Mouse (Mus musculus) intestine, embryonic 14.5 days (tissue): ENCODE results near the gene Smarcd3. TPM values are rescaled to one million over a fixed set of nuclear protein-coding genes. Genes with fewer than 3 reads are reported as not detected.

Experiments used
- ATAC-seq: fragments of 200-750 bp; cut with Nextera tagmentation; replicated peaks from 2 replicates; pipeline ENCODE4 v1.8.0; 2017; ENCODE audit warnings: low read depth, moderate number of reproducible peaks, moderate TSS enrichment, moderate library complexity; ENCODE audit not compliant: low FRiP score, low TSS enrichment
- DNase-seq: peaks from one replicate; pipeline ENCODE4 v3.0.0-alpha.2; 2018; ENCODE audit warnings: low spot score
- H3K27ac ChIP-seq: fragments of 300-500 bp; sonication (generic); 2 replicates; pipeline ENCODE4 v1.5.1; 2014; ENCODE audit warnings: low read depth, mild to moderate bottlenecking, control low read depth
- H3K27me3 ChIP-seq: fragments of 300-500 bp; sonication (generic); replicated peaks from 2 replicates; pipeline ENCODE4 v1.6.1; 2014; ENCODE audit warnings: low read length, control low read depth; ENCODE audit not compliant: control insufficient read depth, insufficient read depth
- H3K36me3 ChIP-seq: fragments of 300-500 bp; sonication (generic); 2 replicates; pipeline ENCODE4 v1.6.1; 2014; ENCODE audit warnings: low read length, control low read depth; ENCODE audit not compliant: control insufficient read depth, insufficient read depth
- H3K4me1 ChIP-seq: fragments of 300-500 bp; sonication (generic); replicated peaks from 2 replicates; pipeline ENCODE4 v1.6.1; 2014; ENCODE audit warnings: low read length, control low read depth, mixed read lengths; ENCODE audit not compliant: control insufficient read depth, insufficient read depth
- H3K4me2 ChIP-seq: fragments of 300-500 bp; sonication (generic); 2 replicates; pipeline ENCODE4 v1.6.1; 2014; ENCODE audit warnings: low read length
- H3K4me3 ChIP-seq: fragments of 300-500 bp; sonication (generic); 2 replicates; pipeline ENCODE4 v1.5.1; 2014; ENCODE audit warnings: low read depth, low read length, control low read depth, mixed read lengths
- H3K9ac ChIP-seq: fragments of 300-500 bp; sonication (generic); 2 replicates; pipeline ENCODE4 v1.6.1; 2014; ENCODE audit warnings: mild to moderate bottlenecking, low read length
- H3K9me3 ChIP-seq: fragments of 300-500 bp; sonication (generic); 2 replicates; pipeline ENCODE4 v1.6.1; 2016; ENCODE audit warnings: low read length, control low read depth; ENCODE audit not compliant: control insufficient read depth
- WGBS: fragments of 180-500 bp; shearing (Covaris S2); extraction: QIAGEN DNeasy Blood & Tissue Kit; methylation state at CpG from one replicate; pipeline ENCODE4 v1.1.7; 2014; 5-methylcytosine and 5-hydroxymethylcytosine counted together
- polyA plus RNA-seq: library from polyadenylated mRNA; unstranded; fragments of >200 nt; fragmentation: Nextera tagmentation; extraction: Ambion mirVana; gene quantifications from 2 replicates; pipeline ENCODE4 v1.2.1, GENCODE M21; 2014

The Smarcd3 gene
- 26.2 and 27.5 TPM in 2 replicates for polyA plus RNA-seq

DNA sequence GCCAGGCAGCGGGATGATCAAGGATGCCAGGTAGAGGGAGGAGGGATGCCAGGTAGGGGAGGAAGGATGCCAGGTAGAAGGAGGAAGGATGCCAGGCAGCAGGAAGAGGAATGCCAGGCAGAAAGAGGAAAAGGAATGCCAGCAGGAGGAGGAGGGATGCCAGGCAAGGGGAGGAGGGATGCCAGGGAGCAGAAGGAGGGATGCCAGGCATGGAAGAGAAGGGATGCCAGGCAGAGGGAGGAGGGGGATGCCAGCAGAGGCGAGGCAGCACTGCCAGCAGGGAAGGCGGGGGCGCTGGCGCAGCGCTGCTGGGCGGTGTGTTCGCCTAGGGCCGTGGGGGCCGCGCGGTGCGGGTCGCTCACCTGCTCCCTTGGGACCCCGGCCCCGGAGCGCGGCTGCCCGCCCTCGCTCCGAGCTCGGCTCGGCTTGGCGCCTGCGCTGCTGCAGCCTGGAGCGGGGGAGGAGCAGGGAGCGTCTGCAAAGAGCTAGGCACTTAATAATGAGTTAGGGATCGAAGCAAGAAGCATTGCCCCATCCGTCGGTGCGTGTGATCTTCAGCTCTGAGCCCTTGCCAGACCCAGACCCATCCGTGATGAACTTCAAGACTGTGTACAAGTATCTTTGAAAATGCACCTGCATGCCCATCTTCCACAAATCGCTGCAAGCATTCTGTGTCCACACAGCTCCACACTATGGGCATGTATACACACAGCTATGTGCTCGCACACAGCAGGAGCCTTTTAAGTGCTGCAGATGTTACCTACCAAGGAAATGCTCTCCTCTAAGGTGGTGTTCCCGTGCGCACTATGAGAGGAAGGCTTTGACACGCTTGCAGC, at the start of gene Smarcd3:
Smarcd3 (minus strand) TSS at position 426 of the 836 bp plus-strand sequence.
- peak; percentile 65 for DNase-seq
- H3K9ac ChIP-seq: peak within 1 kb of the TSS; percentile 29
- H3K4me3 ChIP-seq: peak within 1 kb of the TSS; percentile 43
- peak; percentile 72 for ATAC-seq
- WGBS: 2% methylated on average over 37 of the region's 37 CpGs
- no peaks in the 10 kb centered on the region; the same call in 1 of the 2 replicates for H3K4me1 ChIP-seq
- peak within 1 kb of the TSS; percentile 55 for H3K4me2 ChIP-seq
- no peaks in the 10 kb centered on the region for H3K36me3 ChIP-seq
- H3K9me3 ChIP-seq: no peaks in the 10 kb centered on the region
- H3K27me3 ChIP-seq: peaks cover 16% of the 10 kb centered on the region
- H3K27ac ChIP-seq: no peak within 1 kb of the TSS

DNA sequence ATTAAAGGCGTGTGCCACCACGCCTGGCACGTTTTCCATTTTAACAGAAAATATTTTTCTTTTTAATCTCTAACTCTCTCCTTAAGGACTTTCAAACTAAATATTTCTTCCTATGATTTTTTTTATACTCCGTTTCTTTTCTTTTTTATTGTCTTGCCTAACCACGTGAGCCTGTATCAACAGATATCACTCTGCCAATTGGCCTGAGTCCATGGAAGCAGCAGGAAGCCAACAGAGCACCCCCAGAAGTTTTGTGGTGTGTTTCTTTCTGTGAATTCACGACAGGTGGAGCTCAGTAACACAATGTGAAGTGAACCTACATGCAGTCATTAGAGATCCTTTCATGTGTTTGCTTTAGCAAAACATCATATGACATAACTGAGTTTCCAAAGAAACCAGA, 37.2 kb upstream of the Smarcd3 start:
- Histone ChIP-seq H3K4me2 (no peak overlapping the region), H3K4me3 (no peak overlapping the region), H3K9me3 (0 out of 2 replicates have a peak, but pooled peaks cover 2% of the 10 kb centered on the region), H3K36me3 (no peaks in the 10 kb centered on the region), H3K27ac (no peak overlapping the region), H3K4me1 (no peaks in the 10 kb centered on the region), H3K27me3 (no peaks in the 10 kb centered on the region), H3K9ac (no peak overlapping the region)
- ATAC-seq: no peak
- DNase-seq: no peak
- WGBS: 77% methylated on average over 6 of the region's 6 CpGs

DNA sequence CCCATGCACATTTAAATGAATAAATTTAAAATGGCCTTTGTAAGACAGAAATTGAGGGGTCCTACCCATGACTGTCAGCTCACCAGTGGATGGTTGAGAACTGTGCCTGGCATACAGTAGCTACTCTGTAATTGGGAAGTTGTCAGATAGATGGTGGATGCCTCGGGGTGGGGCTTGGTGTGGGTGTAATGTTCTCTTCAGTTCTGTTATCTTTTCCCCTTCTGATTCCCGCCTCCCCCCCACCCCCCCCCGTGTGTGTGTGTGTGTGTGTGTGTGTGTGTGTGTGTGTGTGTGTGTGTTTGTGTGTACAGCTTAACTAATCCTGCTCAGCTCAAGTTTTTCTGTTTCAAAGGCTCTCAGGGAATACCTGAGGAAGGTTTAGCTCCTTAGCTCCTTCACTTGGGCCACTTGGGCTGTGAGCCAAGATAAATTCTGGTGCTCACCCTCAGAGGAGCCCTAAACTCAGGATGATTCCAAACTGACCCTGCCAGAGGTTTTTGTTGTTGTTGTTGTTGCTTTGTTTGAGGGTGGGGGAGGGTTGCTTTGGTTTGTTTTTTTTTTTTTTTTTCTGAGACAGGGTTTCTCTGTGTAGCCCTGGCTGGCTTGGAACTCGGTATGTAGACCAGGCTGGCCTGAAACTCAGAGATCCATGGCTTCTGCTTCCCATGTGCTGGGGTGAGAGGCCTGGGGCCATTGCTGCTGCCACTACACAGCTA, 35.7 kb upstream of the Smarcd3 start:
- no peak overlapping the region for H3K4me2 ChIP-seq
- DNase-seq (no peak), ATAC-seq (no peak)
- no peaks in the 10 kb centered on the region for H3K27me3 ChIP-seq
- H3K27ac ChIP-seq: no peak overlapping the region
- no peaks in the 10 kb centered on the region for H3K4me1 ChIP-seq
- H3K4me3 ChIP-seq: no peak overlapping the region
- H3K9me3 ChIP-seq: no peaks in the 10 kb centered on the region
- H3K9ac ChIP-seq: no peak overlapping the region
- H3K36me3 ChIP-seq: no peaks in the 10 kb centered on the region
- WGBS: 76% methylated on average over 4 of the region's 4 CpGs

DNA sequence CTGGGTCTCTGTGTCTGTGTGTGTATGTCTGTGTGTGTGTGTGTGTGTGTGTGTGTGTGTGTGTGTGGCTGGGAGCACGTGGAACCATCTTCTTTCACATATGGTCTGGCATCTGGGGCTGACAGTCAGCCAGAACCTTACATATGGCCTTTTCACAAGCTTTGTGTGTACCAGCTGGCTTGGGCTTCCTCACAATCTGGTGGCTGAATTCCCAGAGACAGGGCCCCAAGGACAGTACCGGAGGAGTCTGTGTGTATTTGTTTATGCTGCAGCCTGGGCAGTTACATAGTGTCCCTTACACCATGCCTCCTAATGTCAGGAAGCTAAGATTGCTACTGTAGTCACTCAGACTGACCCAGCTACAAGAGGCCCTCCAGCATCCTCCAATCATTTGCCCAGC, 32.9 kb upstream of the Smarcd3 start:
- H3K4me2 ChIP-seq: no peak overlapping the region
- H3K9ac ChIP-seq: no peak overlapping the region
- H3K36me3 ChIP-seq: no peaks in the 10 kb centered on the region
- no peaks in the 10 kb centered on the region for H3K27me3 ChIP-seq
- WGBS: 44% methylated on average over 2 of the region's 2 CpGs
- DNase-seq (no peak), ATAC-seq (no peak)
- H3K4me3 ChIP-seq: no peak overlapping the region
- no peaks in the 10 kb centered on the region for H3K9me3 ChIP-seq
- H3K4me1 ChIP-seq: no peaks in the 10 kb centered on the region
- no peak overlapping the region for H3K27ac ChIP-seq

DNA sequence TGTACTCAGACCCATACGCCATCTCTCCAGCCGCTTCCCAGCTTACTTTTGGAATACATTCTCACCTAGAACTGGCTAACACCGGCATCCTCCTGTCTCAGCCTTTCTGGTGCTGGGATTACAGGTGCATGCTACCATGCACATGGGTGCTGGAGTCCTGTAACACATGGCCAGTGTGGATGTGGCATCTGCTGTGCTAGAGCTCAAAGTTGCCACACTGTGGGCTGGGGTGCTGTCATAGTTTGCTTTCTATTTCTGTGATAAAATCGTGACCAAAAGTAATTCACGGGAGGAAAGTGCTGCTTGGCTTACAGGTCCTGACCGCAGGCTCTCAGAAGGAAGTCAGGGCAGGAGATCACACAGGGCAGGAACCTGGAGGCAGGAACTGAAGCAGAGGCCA, 30.3 kb upstream of the Smarcd3 start:
- H3K36me3 ChIP-seq: no peaks in the 10 kb centered on the region
- no peaks in the 10 kb centered on the region for H3K9me3 ChIP-seq
- no peak overlapping the region for H3K4me2 ChIP-seq
- H3K9ac ChIP-seq: no peak overlapping the region
- no peaks in the 10 kb centered on the region for H3K4me1 ChIP-seq
- no peak for ATAC-seq
- 79% methylated on average over 6 of the region's 6 CpGs for WGBS
- no peak overlapping the region for H3K27ac ChIP-seq
- no peak overlapping the region for H3K4me3 ChIP-seq
- DNase-seq: no peak
- H3K27me3 ChIP-seq: no peaks in the 10 kb centered on the region

DNA sequence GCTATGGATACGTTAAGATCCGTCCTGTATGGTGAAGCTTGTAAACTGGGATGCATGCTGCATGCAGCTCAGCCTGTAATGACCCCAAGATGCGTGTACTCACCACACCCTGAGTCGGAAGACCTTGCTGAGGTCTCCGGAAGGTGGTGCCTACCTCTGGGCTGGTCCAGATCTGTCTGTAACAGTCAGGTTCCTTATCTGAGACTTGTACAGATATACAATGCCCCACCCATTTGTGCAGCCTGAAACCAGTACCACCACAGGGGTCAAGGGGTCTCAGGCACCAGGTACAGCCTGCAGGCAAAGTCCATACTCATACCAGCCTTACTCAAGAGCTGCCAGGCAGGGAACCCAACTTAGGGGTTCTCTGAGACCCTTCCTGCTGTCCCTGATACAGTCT, 28.6 kb upstream of the Smarcd3 start:
- WGBS: 85% methylated on average over 5 of the region's 5 CpGs
- Histone ChIP-seq H3K27me3 (no peaks in the 10 kb centered on the region), H3K4me1 (no peaks in the 10 kb centered on the region), H3K27ac (no peak overlapping the region), H3K9me3 (no peaks in the 10 kb centered on the region), H3K4me3 (no peak overlapping the region), H3K4me2 (no peak overlapping the region), H3K36me3 (no peaks in the 10 kb centered on the region), H3K9ac (no peak overlapping the region)
- DNase-seq (no peak), ATAC-seq (no peak)

DNA sequence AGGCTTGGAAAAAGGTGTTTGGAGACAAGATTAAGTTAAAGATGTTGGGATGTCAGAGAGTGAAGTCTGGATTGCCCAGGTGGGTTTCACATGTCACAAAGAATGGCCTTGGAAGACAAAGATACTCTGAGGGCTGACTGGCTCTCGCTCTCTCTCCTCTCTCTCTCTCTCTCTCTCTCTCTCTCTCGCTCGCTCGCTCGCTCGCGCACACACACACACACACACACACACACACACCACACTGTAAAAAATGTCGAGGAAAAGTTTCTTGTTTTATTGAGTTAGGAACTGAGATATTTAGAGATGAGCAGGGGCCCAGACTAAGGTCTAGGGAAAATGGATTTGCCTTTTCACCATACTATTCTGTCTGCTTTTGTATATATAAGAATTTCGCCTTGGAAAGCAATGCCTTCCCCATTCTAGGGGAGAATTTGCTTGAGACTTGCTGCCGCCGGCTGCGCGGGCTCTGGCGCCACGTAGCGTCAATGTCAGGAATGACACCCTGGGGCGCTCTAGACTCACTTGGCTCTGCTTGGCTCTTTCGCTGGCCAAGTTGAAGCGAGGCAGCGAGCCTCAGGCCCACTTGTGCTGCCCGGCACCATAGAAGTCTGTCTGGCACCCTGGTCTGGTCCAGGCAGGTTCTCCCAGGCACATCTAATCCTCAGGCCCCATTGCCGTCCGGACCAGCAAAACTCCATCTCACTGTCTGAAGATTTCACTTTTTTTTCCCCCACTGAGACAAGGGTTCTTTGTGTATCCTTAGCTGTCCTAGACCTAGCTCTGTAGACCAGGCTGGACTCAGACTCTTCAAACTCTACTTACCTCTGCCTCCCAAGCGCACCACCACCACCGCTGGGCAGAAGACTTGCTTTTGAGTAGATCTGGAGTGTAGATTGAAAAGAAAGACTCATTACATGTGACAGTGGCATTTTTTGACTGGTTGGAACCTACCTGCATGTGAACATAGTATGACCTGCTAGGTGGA, 27.8 kb upstream of the Smarcd3 start:
- DNase-seq: peak; percentile 95
- no peaks in the 10 kb centered on the region for H3K27me3 ChIP-seq
- H3K4me2 ChIP-seq: no peak overlapping the region
- H3K9ac ChIP-seq: no peak overlapping the region
- peak; percentile 47 for ATAC-seq
- no peaks in the 10 kb centered on the region for H3K9me3 ChIP-seq
- no peak overlapping the region for H3K4me3 ChIP-seq
- H3K36me3 ChIP-seq: no peaks in the 10 kb centered on the region
- no peak overlapping the region for H3K27ac ChIP-seq
- no peaks in the 10 kb centered on the region for H3K4me1 ChIP-seq
- WGBS: 29% methylated on average over 25 of the region's 25 CpGs

DNA sequence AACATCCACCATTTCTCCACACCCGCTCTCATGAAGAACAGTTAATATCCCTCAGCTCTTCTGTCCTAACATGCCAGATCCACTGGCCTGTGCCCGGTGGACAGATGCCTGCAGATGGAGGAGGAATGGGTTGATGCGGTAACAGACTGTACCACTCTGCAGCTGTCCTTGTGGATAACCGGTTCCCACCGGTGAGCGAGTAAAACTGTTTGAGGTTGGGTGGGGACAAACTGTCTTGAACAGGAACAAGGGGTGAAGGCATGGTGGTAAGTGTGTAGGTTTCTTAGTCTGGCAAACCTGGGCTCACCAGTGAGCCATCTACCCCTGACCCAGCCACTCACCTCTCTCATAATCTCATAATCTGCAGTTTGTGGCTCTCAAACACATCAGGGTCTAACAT, 27.1 kb upstream of the Smarcd3 start:
- DNase-seq: no peak
- Histone ChIP-seq H3K9me3 (no peaks in the 10 kb centered on the region), H3K27me3 (no peaks in the 10 kb centered on the region), H3K9ac (no peak overlapping the region), H3K27ac (no peak overlapping the region), H3K4me1 (no peaks in the 10 kb centered on the region), H3K4me3 (no peak overlapping the region), H3K4me2 (no peak overlapping the region), H3K36me3 (no peaks in the 10 kb centered on the region)
- 80% methylated on average over 6 of the region's 6 CpGs for WGBS
- no peak for ATAC-seq
